Mouse (Mus musculus) adrenal gland, postnatal 10 days (tissue): ENCODE data around the gene Pcsk2. TPM values are rescaled to one million over a fixed set of nuclear protein-coding genes. Genes with fewer than 3 reads are reported as not detected.

Experiments used
- DNase-seq: peaks from one replicate; pipeline ENCODE4 v3.0.0; 2021; ENCODE audit warnings: mixed read lengths
- long read RNA-seq, 2 experiments: library from polyadenylated mRNA; stranded (forward); transcript quantifications; one replicate each; pipeline ENCODE4 v2.0.0; 2021
- total RNA-seq, 2 experiments: library from RNA; stranded (reverse); gene quantifications; 2 replicates each; pipeline ENCODE4 v1.2.3; 2021

The Pcsk2 gene
- total RNA-seq: 1 to 10 TPM; 3.6 to 4.0 TPM
- long read RNA-seq, experiment 1, full-length matches to known transcripts: 6 of 7 reads
- long read RNA-seq, experiment 1, partial matches to known transcripts: 1 of 7 reads
- long read RNA-seq, experiment 1, other reads (novel, unspliced or antisense): 0 of 7 reads
- long read RNA-seq, experiment 2, full-length matches to known transcripts: 7 of 7 reads
- long read RNA-seq, experiment 2, partial matches to known transcripts: 0 of 7 reads
- long read RNA-seq, experiment 2, other reads (novel, unspliced or antisense): 0 of 7 reads

GRCm38 (mm10) chr2:143545758-143546246 lies at the start of gene Pcsk2:
Gene Pcsk2 (plus strand): TSS chr2:143546156.
- DNase-seq: peak; percentile 72

- DNase-seq: peak; percentile 9
Measured at GRCm38 (mm10) chr2:143500845-143501244, 45.1 kb upstream of the Pcsk2 start.

- no peak for DNase-seq
Measured at GRCm38 (mm10) chr2:143501760-143502159, 44.2 kb upstream of the Pcsk2 start.

- DNase-seq: no peak
Measured at GRCm38 (mm10) chr2:143502203-143502602, 43.8 kb upstream of the Pcsk2 start.

GRCm38 (mm10) chr2:143536485-143536884 lies 9.5 kb upstream of the Pcsk2 start:
- DNase-seq: peak; percentile 75

GRCm38 (mm10) chr2:143545299-143545751 lies 631 bp upstream of the Pcsk2 start:
- DNase-seq: peak; percentile 10

GRCm38 (mm10) chr2:143546412-143547211 lies 656 bp downstream of the Pcsk2 start:
- DNase-seq: peak; percentile 37

- DNase-seq: no peak
Measured at GRCm38 (mm10) chr2:143547251-143548090, 1.5 kb downstream of the Pcsk2 start.

GRCm38 (mm10) chr2:143560384-143560783 lies 14.4 kb downstream of the Pcsk2 start:
- DNase-seq: no peak

- no peak for DNase-seq
Measured at GRCm38 (mm10) chr2:143565062-143565461, 19.1 kb downstream of the Pcsk2 start.

GRCm38 (mm10) chr2:143565961-143566360 lies 20.0 kb downstream of the Pcsk2 start:
- peak; percentile 19 for DNase-seq

- no peak for DNase-seq
Measured at GRCm38 (mm10) chr2:143585341-143585740, 39.4 kb downstream of the Pcsk2 start.

- no peak for DNase-seq
Measured at GRCm38 (mm10) chr2:143590398-143590797, 44.4 kb downstream of the Pcsk2 start.

GRCm38 (mm10) chr2:143603071-143603470 lies 57.1 kb downstream of the Pcsk2 start:
- no peak for DNase-seq

- DNase-seq: no peak
Measured at GRCm38 (mm10) chr2:143603871-143604512, 58.0 kb downstream of the Pcsk2 start.

GRCm38 (mm10) chr2:143610355-143611331 lies 64.7 kb downstream of the Pcsk2 start:
- no peak for DNase-seq

GRCm38 (mm10) chr2:143613466-143613865 lies 67.5 kb downstream of the Pcsk2 start:
- no peak for DNase-seq

- no peak for DNase-seq
Measured at GRCm38 (mm10) chr2:143614775-143615174, 68.8 kb downstream of the Pcsk2 start.

- DNase-seq: no peak
Measured at GRCm38 (mm10) chr2:143620916-143621315, 75.0 kb downstream of the Pcsk2 start.

- DNase-seq: no peak
Measured at GRCm38 (mm10) chr2:143623916-143624315, 78.0 kb downstream of the Pcsk2 start.

GRCm38 (mm10) chr2:143643305-143643704 lies 97.3 kb downstream of the Pcsk2 start:
- no peak for DNase-seq
